Mouse (Mus musculus): ENCODE measurements around the gene Nhs. TPM values are rescaled to one million over a fixed set of nuclear protein-coding genes. Genes with fewer than 3 reads are reported as not detected.
"Not testable (repeated sequence)": the region's sequence is repeated elsewhere in the genome, so short reads cannot be mapped to it uniquely, and the experiment has no call there.

The Nhs gene
- polyA plus RNA-seq, 1 experiment from 2014 or later: 3.1 TPM

GRCm38 (mm10) chrX:161855630-161856029 is 303.9 kb downstream of the Nhs start:
- Histone ChIP-seq H3K27me3 (ENCODE audit: control insufficient read depth, insufficient read depth, low read length) (no peaks in the 10 kb centered on the region), H3K4me3 (ENCODE audit: low read depth, low read length) (no peak overlapping the region), H3K4me2 (ENCODE audit: low read depth, severe bottlenecking) (no peak overlapping the region), H3K36me3 (ENCODE audit: control insufficient read depth, insufficient read depth, low read length) (no peaks in the 10 kb centered on the region), H3K27ac (replicated peaks; ENCODE audit: low read depth, low read length) (no peak overlapping the region), H3K9ac (ENCODE audit: low read length) (no peak overlapping the region), H3K9me3 (ENCODE audit: control insufficient read depth, low read length) (no peaks in the 10 kb centered on the region), H3K4me1 (ENCODE audit: control insufficient read depth, insufficient read depth, low read length) (no peaks in the 10 kb centered on the region)
- DNase-seq (ENCODE audit: low spot score) (no peak), ATAC-seq (ENCODE audit: insufficient number of reproducible peaks, low FRiP score, low TSS enrichment, low read depth) (no peak)
- 88% methylated on average over 2 of the region's 2 CpGs for WGBS

- ATAC-seq (ENCODE audit: insufficient number of reproducible peaks, low FRiP score, low TSS enrichment, low read depth): no peak
- no peaks in the 10 kb centered on the region for H3K27me3 ChIP-seq (ENCODE audit: control insufficient read depth, insufficient read depth, low read length)
- H3K4me3 ChIP-seq (ENCODE audit: low read depth, low read length): no peak overlapping the region
- H3K27ac ChIP-seq (replicated peaks; ENCODE audit: low read depth, low read length): no peak overlapping the region
- no peaks in the 10 kb centered on the region for H3K36me3 ChIP-seq (ENCODE audit: control insufficient read depth, insufficient read depth, low read length)
- 73% methylated on average over 4 of the region's 4 CpGs for WGBS
- no peak overlapping the region for H3K9ac ChIP-seq (ENCODE audit: low read length)
- DNase-seq (ENCODE audit: low spot score): no peak
- no peaks in the 10 kb centered on the region for H3K9me3 ChIP-seq (ENCODE audit: control insufficient read depth, low read length)
- no peaks in the 10 kb centered on the region for H3K4me1 ChIP-seq (ENCODE audit: control insufficient read depth, insufficient read depth, low read length)
- no peak overlapping the region for H3K4me2 ChIP-seq (ENCODE audit: low read depth, severe bottlenecking)
These were observed 305.8 kb downstream of the Nhs start for GRCm38 (mm10) chrX:161853626-161854312.

- not testable (repeated sequence) for H3K27ac ChIP-seq (replicated peaks; ENCODE audit: low read depth, low read length); H3K36me3 ChIP-seq (ENCODE audit: control insufficient read depth, insufficient read depth, low read length); H3K4me1 ChIP-seq (ENCODE audit: control insufficient read depth, insufficient read depth, low read length); H3K4me3 ChIP-seq (ENCODE audit: low read depth, low read length); ATAC-seq (ENCODE audit: insufficient number of reproducible peaks, low FRiP score, low TSS enrichment, low read depth); H3K4me2 ChIP-seq (ENCODE audit: low read depth, severe bottlenecking); H3K27me3 ChIP-seq (ENCODE audit: control insufficient read depth, insufficient read depth, low read length); H3K9me3 ChIP-seq (ENCODE audit: control insufficient read depth, low read length); H3K9ac ChIP-seq (ENCODE audit: low read length)
- 11% methylated on average over 2 of the region's 2 CpGs for WGBS
- DNase-seq (ENCODE audit: low spot score): peak; percentile 21
These were observed 333.3 kb downstream of the Nhs start for GRCm38 (mm10) chrX:161826186-161826585.

- H3K36me3 ChIP-seq (ENCODE audit: control insufficient read depth, insufficient read depth, low read length): no peaks in the 10 kb centered on the region
- H3K9ac ChIP-seq (ENCODE audit: low read length): no peak overlapping the region
- 29% methylated on average over 6 of the region's 6 CpGs for WGBS
- no peak overlapping the region for H3K4me3 ChIP-seq (ENCODE audit: low read depth, low read length)
- H3K9me3 ChIP-seq (ENCODE audit: control insufficient read depth, low read length): no peaks in the 10 kb centered on the region
- peaks cover 14% of the 10 kb centered on the region for H3K27me3 ChIP-seq (ENCODE audit: control insufficient read depth, insufficient read depth, low read length)
- no peak overlapping the region for H3K27ac ChIP-seq (replicated peaks; ENCODE audit: low read depth, low read length)
- no peak for ATAC-seq (ENCODE audit: insufficient number of reproducible peaks, low FRiP score, low TSS enrichment, low read depth)
- no peak overlapping the region for H3K4me2 ChIP-seq (ENCODE audit: low read depth, severe bottlenecking)
- no peaks in the 10 kb centered on the region for H3K4me1 ChIP-seq (ENCODE audit: control insufficient read depth, insufficient read depth, low read length)
- DNase-seq (ENCODE audit: low spot score): no peak
These were observed 369.3 kb downstream of the Nhs start for GRCm38 (mm10) chrX:161790182-161790581.
